Mouse (Mus musculus) lung, postnatal 0 days (tissue): ENCODE measurements around the gene Rsbn1l. TPM values are rescaled to one million over a fixed set of nuclear protein-coding genes. Genes with fewer than 3 reads are reported as not detected.

Experiments used
- ATAC-seq: fragments of 200-750 bp; cut with Nextera tagmentation; 2 replicates; pipeline ENCODE4 v1.8.0; 2017; ENCODE audit warnings: moderate library complexity
- DNase-seq: peaks from one replicate; pipeline ENCODE4 v3.0.0-alpha.2; 2016; ENCODE audit warnings: low spot score
- H3K27ac ChIP-seq: fragments of 300-500 bp; sonication (generic); 2 replicates; pipeline ENCODE4 v1.5.1; 2014; ENCODE audit warnings: antibody characterized with exemption, mild to moderate bottlenecking, low read length, mixed read lengths
- H3K27me3 ChIP-seq: fragments of 300-500 bp; sonication (generic); replicated peaks from 2 replicates; pipeline ENCODE4 v1.6.1; 2014; ENCODE audit warnings: low read length, mixed read lengths; ENCODE audit not compliant: insufficient read depth
- H3K36me3 ChIP-seq: fragments of 300-500 bp; sonication (generic); 2 replicates; pipeline ENCODE4 v1.6.1; 2014; ENCODE audit warnings: low read length, mixed read lengths; ENCODE audit not compliant: insufficient read depth
- H3K4me1 ChIP-seq: fragments of 300-500 bp; sonication (generic); 2 replicates; pipeline ENCODE4 v1.6.1; 2014; ENCODE audit warnings: antibody characterized with exemption, low read depth, low read length, mixed read lengths; ENCODE audit not compliant: insufficient read depth
- H3K4me2 ChIP-seq: fragments of 300-500 bp; sonication (generic); replicated peaks from 2 replicates; pipeline ENCODE4 v1.6.1; 2014; ENCODE audit warnings: low read depth, mild to moderate bottlenecking, low read length, moderate library complexity, mixed read lengths
- H3K4me3 ChIP-seq: fragments of 300-500 bp; sonication (generic); 2 replicates; pipeline ENCODE4 v1.5.1; 2014; ENCODE audit warnings: low read depth, low read length
- H3K9ac ChIP-seq: fragments of 300-500 bp; sonication (generic); replicated peaks from 2 replicates; pipeline ENCODE4 v1.6.1; 2014; ENCODE audit warnings: low read depth, mild to moderate bottlenecking
- H3K9me3 ChIP-seq: fragments of 300-500 bp; sonication (generic); 2 replicates; pipeline ENCODE4 v1.6.1; 2016; ENCODE audit warnings: low read length, mixed read lengths
- CTCF ChIP-seq: IDR thresholded peaks from 2 replicates; pipeline ENCODE4 v1.5.1; 2016; ENCODE audit warnings: antibody characterized with exemption, mild to moderate bottlenecking
- EP300 ChIP-seq: IDR thresholded peaks from 2 replicates; pipeline ENCODE4 v1.6.1; 2016; ENCODE audit warnings: antibody characterized with exemption, mild to moderate bottlenecking, control low read depth
- WGBS: fragments of 180-500 bp; shearing (Covaris S2); extraction: QIAGEN DNeasy Blood & Tissue Kit; methylation state at CpG from one replicate; pipeline ENCODE4 v1.1.7; 2014; 5-methylcytosine and 5-hydroxymethylcytosine counted together
- polyA plus RNA-seq: library from polyadenylated mRNA; unstranded; fragments of >200 nt; fragmentation: Nextera tagmentation; extraction: Ambion mirVana; gene quantifications from 2 replicates; pipeline ENCODE4 v1.2.1, GENCODE M21; 2015

Rsbn1l gene
- polyA plus RNA-seq, 1 experiment from 2014 or later: 6.6 TPM

- 79% methylated on average over 3 of the region's 3 CpGs for WGBS
- ATAC-seq: no peak
- H3K36me3 ChIP-seq: no peaks in the 10 kb centered on the region
- no peak for TF ChIP-seq CTCF
- no peak for TF ChIP-seq EP300
- no peaks in the 10 kb centered on the region for H3K27me3 ChIP-seq
- no peaks in the 10 kb centered on the region for H3K9me3 ChIP-seq
- peaks cover 22% of the 10 kb centered on the region for H3K4me1 ChIP-seq
- no peak overlapping the region for H3K9ac ChIP-seq
- no peak overlapping the region for H3K4me2 ChIP-seq
- no peak overlapping the region for H3K27ac ChIP-seq
- H3K4me3 ChIP-seq: no peak overlapping the region
- DNase-seq: no peak
Observed at GRCm38 (mm10) chr5:20931300-20931699, 24.9 kb downstream of the Rsbn1l start.

- Histone ChIP-seq H3K36me3 (no peaks in the 10 kb centered on the region), H3K9me3 (no peaks in the 10 kb centered on the region), H3K27ac (no peak overlapping the region), H3K9ac (no peak overlapping the region), H3K4me2 (no peak overlapping the region), H3K27me3 (no peaks in the 10 kb centered on the region), H3K4me3 (no peak overlapping the region), H3K4me1 (peaks cover 19% of the 10 kb centered on the region; the same call in 1 of the 2 replicates)
- ATAC-seq (no peak), DNase-seq (no peak)
- TF ChIP-seq EP300: no peak
- TF ChIP-seq CTCF: no peak
Observed at GRCm38 (mm10) chr5:20930430-20930829, 25.8 kb downstream of the Rsbn1l start.

- peaks cover 18% of the 10 kb centered on the region; the same call in 1 of the 2 replicates for H3K4me1 ChIP-seq
- ATAC-seq (peak; percentile 60), DNase-seq (peak; percentile 58)
- H3K4me3 ChIP-seq: no peak overlapping the region
- H3K36me3 ChIP-seq: no peaks in the 10 kb centered on the region
- no peak overlapping the region for H3K27ac ChIP-seq
- no peak overlapping the region for H3K9ac ChIP-seq
- no peaks in the 10 kb centered on the region for H3K27me3 ChIP-seq
- TF ChIP-seq CTCF (no peak), EP300 (no peak)
- 38% methylated on average over 6 of the region's 6 CpGs for WGBS
- no peaks in the 10 kb centered on the region for H3K9me3 ChIP-seq
- H3K4me2 ChIP-seq: no peak overlapping the region
Observed at GRCm38 (mm10) chr5:20929669-20930151, 26.5 kb downstream of the Rsbn1l start.

GRCm38 (mm10) chr5:20925451-20925850 is 30.7 kb downstream of the Rsbn1l start:
- no peak for TF ChIP-seq EP300
- no peak for TF ChIP-seq CTCF
- WGBS: 56% methylated on average over 3 of the region's 3 CpGs
- H3K36me3 ChIP-seq: 0 out of 2 replicates have a peak, but pooled peaks cover 2% of the 10 kb centered on the region
- no peaks in the 10 kb centered on the region for H3K9me3 ChIP-seq
- H3K27me3 ChIP-seq: no peaks in the 10 kb centered on the region
- no peak overlapping the region for H3K4me3 ChIP-seq
- no peak overlapping the region for H3K9ac ChIP-seq
- H3K4me1 ChIP-seq: peaks cover 11% of the 10 kb centered on the region; the same call in 1 of the 2 replicates
- ATAC-seq (no peak), DNase-seq (no peak)
- no peak overlapping the region for H3K4me2 ChIP-seq
- no peak overlapping the region for H3K27ac ChIP-seq

GRCm38 (mm10) chr5:20924608-20925007 is 31.6 kb downstream of the Rsbn1l start:
- peaks cover 3% of the 10 kb centered on the region; the same call in 1 of the 2 replicates for H3K4me1 ChIP-seq
- H3K27ac ChIP-seq: no peak overlapping the region
- DNase-seq (no peak), ATAC-seq (no peak)
- H3K4me3 ChIP-seq: no peak overlapping the region
- no peak overlapping the region for H3K4me2 ChIP-seq
- no peak overlapping the region for H3K9ac ChIP-seq
- H3K36me3 ChIP-seq: 0 out of 2 replicates have a peak, but pooled peaks cover 2% of the 10 kb centered on the region
- WGBS: 75% methylated on average over 3 of the region's 3 CpGs
- TF ChIP-seq CTCF: no peak
- no peak for TF ChIP-seq EP300
- no peaks in the 10 kb centered on the region for H3K9me3 ChIP-seq
- H3K27me3 ChIP-seq: no peaks in the 10 kb centered on the region

- 91% methylated on average over 9 of the region's 9 CpGs for whole genome bisulfite sequencing
- no peak overlapping the region for H3K4me3 ChIP-seq
- 0 out of 2 replicates have a peak, but pooled peaks cover 2% of the 10 kb centered on the region for H3K36me3 ChIP-seq
- H3K9ac ChIP-seq: no peak overlapping the region
- ATAC-seq (no peak), DNase-seq (no peak)
- H3K27ac ChIP-seq: no peak overlapping the region
- H3K9me3 ChIP-seq: no peaks in the 10 kb centered on the region
- no peaks in the 10 kb centered on the region for H3K27me3 ChIP-seq
- no peaks in the 10 kb centered on the region for H3K4me1 ChIP-seq
- TF ChIP-seq CTCF (no peak), EP300 (no peak)
- no peak overlapping the region for H3K4me2 ChIP-seq
Observed at GRCm38 (mm10) chr5:20919566-20919965, 36.6 kb downstream of the Rsbn1l start.

- Histone ChIP-seq H3K27ac (no peak overlapping the region), H3K9ac (no peak overlapping the region), H3K4me3 (no peak overlapping the region), H3K27me3 (no peaks in the 10 kb centered on the region), H3K4me2 (no peak overlapping the region), H3K36me3 (0 out of 2 replicates have a peak, but pooled peaks cover 2% of the 10 kb centered on the region), H3K9me3 (no peaks in the 10 kb centered on the region), H3K4me1 (no peaks in the 10 kb centered on the region)
- ATAC-seq: no peak
- 93% methylated on average over 4 of the region's 4 CpGs for WGBS
- no peak for TF ChIP-seq EP300
- no peak for TF ChIP-seq CTCF
- DNase-seq: no peak
Observed at GRCm38 (mm10) chr5:20918967-20919366, 37.2 kb downstream of the Rsbn1l start.
